Mouse (Mus musculus) large intestine, adult 2 months (tissue): ENCODE measurements at regions not wholly inside any gene's neighbourhood (a gene's known extent, or its start where the extent isn't known, plus 50 kb on each side); places are given as distances from the start of the nearest gene placed in this dataset.

Experiments used
- DNase-seq: peaks from one replicate; pipeline ENCODE4 v3.0.0-alpha.2; 2012; ENCODE audit warnings: low read depth, low spot score
- WGBS: fragments of 180-500 bp; shearing (Covaris S2); methylation state at CpG from one replicate; pipeline ENCODE4 v1.1.7; 2018; 5-methylcytosine and 5-hydroxymethylcytosine counted together

GRCm38 (mm10) chr8:102462601-102463000, 322.8 kb downstream of the Cdh11 start:
- no peak for DNase-seq
- 91% methylated on average over 2 of the region's 2 CpGs for WGBS

DNA sequence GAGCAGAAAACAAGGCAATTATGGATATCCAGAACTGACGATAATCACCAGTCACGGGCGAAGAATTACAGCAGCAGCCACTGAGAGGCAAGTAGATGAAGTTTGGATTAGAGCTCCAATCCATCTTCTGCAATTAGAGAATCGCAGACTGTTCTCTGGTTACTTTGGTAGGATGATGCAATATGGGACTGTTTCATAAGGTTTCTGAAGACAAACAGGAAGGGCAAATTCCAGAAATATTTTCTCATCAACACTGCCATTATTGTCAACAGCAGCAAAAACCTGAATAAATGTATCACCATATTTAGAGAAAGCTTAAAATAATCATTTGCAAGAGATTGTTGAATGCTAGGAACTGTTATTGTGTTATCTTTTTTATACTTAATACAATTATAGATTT, 342.4 kb downstream of the Cdh11 start:
- DNase-seq = no peak
- WGBS = 83% methylated on average over 4 of the region's 4 CpGs

DNA sequence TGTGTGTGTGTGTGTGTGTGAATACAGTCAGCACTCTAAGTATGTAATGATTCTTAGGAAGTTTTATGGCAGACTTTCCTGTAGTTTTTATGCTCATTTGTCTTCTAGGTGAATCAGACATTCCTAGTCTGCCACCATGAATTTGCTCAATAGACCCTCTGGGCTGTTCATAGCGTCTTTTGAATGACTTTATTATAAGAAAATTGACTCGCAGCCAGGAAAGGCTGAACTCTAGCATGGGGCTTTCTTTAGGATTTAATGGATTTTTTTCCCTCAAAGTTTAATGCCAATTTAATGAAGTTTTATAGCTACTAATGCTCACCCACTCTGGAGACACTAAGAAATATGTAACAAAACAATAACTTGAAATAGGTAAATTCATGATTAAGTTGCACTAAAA, 363.6 kb downstream of the Cdh11 start:
- no peak for DNase-seq
- 47% methylated on average over 2 of the region's 2 CpGs for WGBS

DNA sequence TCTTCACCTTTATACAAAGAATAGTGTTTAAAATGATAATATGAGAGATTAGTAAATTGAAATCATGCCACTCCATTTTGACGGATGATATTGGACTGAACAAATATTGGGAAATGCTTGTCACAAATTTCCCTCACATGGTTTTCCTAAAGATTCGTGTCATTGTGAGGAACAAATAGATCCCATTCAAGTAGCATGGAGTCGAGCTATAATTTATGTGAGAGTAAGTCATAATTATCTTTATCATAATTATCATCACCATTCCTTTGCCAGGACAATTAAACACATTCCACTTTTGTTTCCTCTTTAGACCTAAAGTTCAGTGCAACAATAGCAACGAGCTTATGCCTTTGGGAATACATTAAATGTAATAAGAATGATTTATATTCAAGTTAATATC, 370.5 kb downstream of the Cdh11 start:
- DNase-seq = no peak
- WGBS = 58% methylated on average over 4 of the region's 4 CpGs

- DNase-seq = no peak
- WGBS = 89% methylated on average over 5 of the region's 5 CpGs
Observed at GRCm38 (mm10) chr8:102413446-102413845, 372.0 kb downstream of the Cdh11 start.

- WGBS = 73% methylated on average over 4 of the region's 4 CpGs
- no peak for DNase-seq
Observed at GRCm38 (mm10) chr8:102387591-102387990, 397.9 kb downstream of the Cdh11 start.

DNA sequence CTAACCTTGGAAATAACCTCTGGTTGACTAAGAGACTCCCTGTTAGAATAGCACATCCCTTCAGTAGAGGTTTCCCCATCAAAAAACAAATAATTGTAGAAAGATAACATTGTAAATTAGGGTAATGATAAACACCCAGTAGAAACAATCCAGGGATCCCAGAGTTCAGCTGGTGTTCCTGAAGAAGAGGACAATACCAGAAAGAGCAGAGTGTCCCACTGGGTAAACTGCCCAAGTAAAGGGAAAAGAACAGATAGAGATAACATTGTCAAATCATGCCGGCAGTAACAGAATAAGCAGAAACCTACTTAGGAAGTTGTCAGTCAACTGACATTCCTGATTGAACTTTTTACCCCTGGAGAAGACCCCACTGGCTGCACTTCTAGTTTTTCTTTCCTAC, 440.1 kb downstream of the Cdh11 start:
- DNase-seq = no peak
- WGBS = 42% methylated on average over 1 of the region's 1 CpGs

DNA sequence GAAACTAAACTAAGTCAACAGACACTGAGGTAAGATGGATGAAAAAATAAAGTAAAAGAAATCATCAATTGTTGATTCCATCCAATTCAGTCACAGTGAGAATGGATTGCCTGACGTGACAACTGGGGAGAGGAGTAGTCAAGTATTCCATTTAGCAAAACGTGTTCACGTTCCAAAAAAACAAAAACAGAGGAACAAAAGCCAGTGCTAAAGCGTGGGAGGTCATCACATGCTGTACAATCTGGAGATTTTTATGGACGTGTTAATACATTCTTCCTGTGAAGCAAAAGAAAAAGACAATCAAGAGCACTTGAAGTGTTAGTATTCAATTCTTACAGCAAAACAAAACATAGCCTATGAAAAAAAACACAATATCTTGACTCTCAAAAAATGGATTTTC, 452.9 kb downstream of the Cdh11 start:
- whole genome bisulfite sequencing = 60% methylated on average over 5 of the region's 5 CpGs
- no peak for DNase-seq

DNA sequence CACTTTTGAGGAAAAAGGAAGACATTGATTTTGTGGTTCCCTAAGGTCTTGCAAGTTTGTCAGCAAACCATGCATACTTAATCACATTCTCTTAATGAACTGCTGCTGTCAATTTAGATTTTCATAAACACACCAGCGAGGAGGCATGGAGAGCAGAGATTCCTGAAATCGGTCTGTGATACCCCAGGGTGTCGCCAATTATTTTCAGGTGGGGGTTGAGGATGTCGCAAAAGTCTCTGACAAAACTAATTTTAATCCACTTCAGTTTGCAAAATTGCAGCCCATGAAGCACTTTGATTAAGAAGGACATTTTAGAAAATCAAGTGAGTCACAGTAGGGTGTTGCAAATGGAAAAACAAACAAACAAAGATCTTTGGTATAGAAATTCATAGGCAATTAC, 454.3 kb downstream of the Cdh11 start:
- 86% methylated on average over 4 of the region's 4 CpGs for WGBS
- DNase-seq = no peak

GRCm38 (mm10) chr8:102329955-102330354, 455.5 kb downstream of the Cdh11 start:
- no peak for DNase-seq

More at GRCm38 (mm10) chr8:102329955-102330354, 455.5 kb downstream of the Cdh11 start:
- WGBS = 62% methylated on average over 1 of the region's 1 CpGs
